Mouse (Mus musculus) lung, embryonic 14.5 days (tissue): ENCODE data around the gene Bcl2a1d. TPM values are rescaled to one million over a fixed set of nuclear protein-coding genes. Genes with fewer than 3 reads are reported as not detected.
A peak's percentile ranks its signal among the peaks of the same experiment; 100 is the strongest.
"Not testable (repeated sequence)": the region's sequence is repeated elsewhere in the genome, so short reads cannot be mapped to it uniquely, and the experiment has no call there.

ENCODE experiments used
- ATAC-seq: fragments of 200-750 bp; cut with Nextera tagmentation; 2 replicates; pipeline ENCODE4 v1.8.0; 2017; ENCODE audit warnings: mild to moderate bottlenecking, moderate TSS enrichment, moderate library complexity; ENCODE audit not compliant: insufficient read depth
- DNase-seq: peaks from one replicate; pipeline ENCODE4 v3.0.0-alpha.2; 2015
- H3K27ac ChIP-seq: fragments of 300-500 bp; sonication (generic); 2 replicates; pipeline ENCODE4 v1.5.1; 2014; ENCODE audit warnings: low read depth, mild to moderate bottlenecking, moderate library complexity
- H3K27me3 ChIP-seq: fragments of 300-500 bp; sonication (generic); 2 replicates; pipeline ENCODE4 v1.6.1; 2014; ENCODE audit warnings: low read length, control low read depth; ENCODE audit not compliant: insufficient read depth
- H3K36me3 ChIP-seq: fragments of 300-500 bp; sonication (generic); 2 replicates; pipeline ENCODE4 v1.6.1; 2014; ENCODE audit warnings: control low read depth; ENCODE audit not compliant: insufficient read depth
- H3K4me1 ChIP-seq: fragments of 300-500 bp; sonication (generic); 2 replicates; pipeline ENCODE4 v1.6.1; 2014; ENCODE audit warnings: antibody characterized with exemption, control low read depth; ENCODE audit not compliant: insufficient read depth
- H3K4me2 ChIP-seq: fragments of 300-500 bp; sonication (generic); 2 replicates; pipeline ENCODE4 v1.6.1; 2014; ENCODE audit warnings: mild to moderate bottlenecking
- H3K4me3 ChIP-seq: fragments of 300-500 bp; sonication (generic); 2 replicates; pipeline ENCODE4 v1.5.1; 2014; ENCODE audit warnings: low read depth, low read length
- H3K9ac ChIP-seq: fragments of 300-500 bp; sonication (generic); 2 replicates; pipeline ENCODE4 v1.6.1; 2014
- H3K9me3 ChIP-seq: fragments of 300-500 bp; sonication (generic); 2 replicates; pipeline ENCODE4 v1.6.1; 2016; ENCODE audit warnings: low read depth, low read length, control low read depth
- CTCF ChIP-seq: IDR thresholded peaks from 2 replicates; pipeline ENCODE4 v1.5.1; 2016; ENCODE audit warnings: antibody characterized with exemption, low read depth
- WGBS: fragments of 180-500 bp; shearing (Covaris S2); extraction: QIAGEN DNeasy Blood & Tissue Kit; methylation state at CpG from one replicate; pipeline ENCODE4 v1.1.7; 2014; 5-methylcytosine and 5-hydroxymethylcytosine counted together
- polyA plus RNA-seq: library from polyadenylated mRNA; unstranded; fragments of >200 nt; fragmentation: Nextera tagmentation; extraction: Ambion mirVana; gene quantifications from 2 replicates; pipeline ENCODE4 v1.2.1, GENCODE M21; 2014

Gene Bcl2a1d
- polyA plus RNA-seq, 1 experiment from 2014 or later, result 1.2 TPM

GRCm38 (mm10) chr9:88709304-88709703 lies 22.4 kb downstream of the Bcl2a1d start:
- Histone ChIP-seq H3K4me1 (no peaks in the 10 kb centered on the region), H3K9me3 (no peaks in the 10 kb centered on the region), H3K36me3 (no peaks in the 10 kb centered on the region), H3K9ac (no peak overlapping the region), H3K4me3 (no peak overlapping the region), H3K27ac (no peak overlapping the region), H3K4me2 (no peak overlapping the region), H3K27me3 (no peaks in the 10 kb centered on the region)
- ATAC-seq (no peak), DNase-seq (no peak)
- no peak for TF ChIP-seq CTCF
- WGBS, result 83% methylated on average over 6 of the region's 6 CpGs

- 57% methylated on average over 4 of the region's 4 CpGs for WGBS
Observed at GRCm38 (mm10) chr9:88706700-88707099, 25.0 kb downstream of the Bcl2a1d start.

GRCm38 (mm10) chr9:88705157-88705556 lies 26.6 kb downstream of the Bcl2a1d start:
- H3K27me3 ChIP-seq, H3K4me3 ChIP-seq, H3K27ac ChIP-seq, ATAC-seq, H3K9ac ChIP-seq, H3K4me1 ChIP-seq, H3K9me3 ChIP-seq, DNase-seq, H3K4me2 ChIP-seq, H3K36me3 ChIP-seq: not testable (repeated sequence)
- WGBS, result 78% methylated on average over 8 of the region's 8 CpGs

More at GRCm38 (mm10) chr9:88706700-88707099, 25.0 kb downstream of the Bcl2a1d start:
- H3K9ac ChIP-seq, result no peak overlapping the region
- no peak overlapping the region for H3K27ac ChIP-seq
- no peaks in the 10 kb centered on the region for H3K4me1 ChIP-seq
- no peaks in the 10 kb centered on the region for H3K27me3 ChIP-seq
- no peak for TF ChIP-seq CTCF
- no peak for ATAC-seq
- H3K9me3 ChIP-seq, result no peaks in the 10 kb centered on the region
- H3K4me2 ChIP-seq, result no peak overlapping the region
- H3K36me3 ChIP-seq, result no peaks in the 10 kb centered on the region
- no peak overlapping the region for H3K4me3 ChIP-seq
- no peak for DNase-seq

- H3K9me3 ChIP-seq, H3K9ac ChIP-seq, H3K4me3 ChIP-seq, H3K4me2 ChIP-seq, DNase-seq, H3K27ac ChIP-seq, H3K27me3 ChIP-seq, H3K4me1 ChIP-seq, H3K36me3 ChIP-seq: not testable (repeated sequence)
- peak; percentile 65; the same call in 1 of the 2 replicates for ATAC-seq
- no CpG with 5 or more reads among the region's 2 CpGs for WGBS
Observed at GRCm38 (mm10) chr9:88698746-88699145, 33.0 kb downstream of the Bcl2a1d start.

GRCm38 (mm10) chr9:88691307-88691706 lies 40.4 kb downstream of the Bcl2a1d start:
- H3K9me3 ChIP-seq, result not testable (repeated sequence)

GRCm38 (mm10) chr9:88689451-88689850 lies 42.3 kb downstream of the Bcl2a1d start:
- not testable (repeated sequence) for ATAC-seq, H3K4me1 ChIP-seq, H3K9ac ChIP-seq, H3K4me3 ChIP-seq, H3K27ac ChIP-seq, H3K36me3 ChIP-seq, DNase-seq, H3K4me2 ChIP-seq, H3K9me3 ChIP-seq, H3K27me3 ChIP-seq
- 73% methylated on average over 3 of the region's 3 CpGs for WGBS

More at GRCm38 (mm10) chr9:88691307-88691706, 40.4 kb downstream of the Bcl2a1d start:
- not testable (repeated sequence) for H3K4me2 ChIP-seq, H3K4me1 ChIP-seq, H3K27me3 ChIP-seq, H3K27ac ChIP-seq, ATAC-seq, H3K36me3 ChIP-seq, H3K9ac ChIP-seq, DNase-seq, H3K4me3 ChIP-seq
- WGBS, result 66% methylated on average over 2 of the region's 2 CpGs

GRCm38 (mm10) chr9:88686719-88687118 lies 45.0 kb downstream of the Bcl2a1d start:
- ATAC-seq, H3K9ac ChIP-seq, DNase-seq: not testable (repeated sequence)

More at GRCm38 (mm10) chr9:88686719-88687118, 45.0 kb downstream of the Bcl2a1d start:
- not testable (repeated sequence) for H3K9me3 ChIP-seq, H3K27me3 ChIP-seq, H3K4me3 ChIP-seq, H3K4me2 ChIP-seq, H3K4me1 ChIP-seq, H3K27ac ChIP-seq, H3K36me3 ChIP-seq
- WGBS, result 81% methylated on average over 1 of the region's 1 CpGs

Other genes with a start within 250 kb of the Bcl2a1d start
- 141 and 151 TPM in 2 replicates for gene Syncrip, start 249.3 kb downstream of the Bcl2a1d start, polyA plus RNA-seq
- gene Zfp949, start 183.9 kb downstream of the Bcl2a1d start, polyA plus RNA-seq, result 7.6 and 8.4 TPM in 2 replicates
- 0.12 TPM in 1 of 2 replicates, not detected in the other for gene Trim43a, start 151.0 kb downstream of the Bcl2a1d start, polyA plus RNA-seq
- gene Mthfsl, start 11.6 kb downstream of the Bcl2a1d start, polyA plus RNA-seq, result 30.6 and 31.6 TPM in 2 replicates
- gene Trim43c, start 107.2 kb upstream of the Bcl2a1d start, polyA plus RNA-seq, result 0.12 and 0.21 TPM in 2 replicates
- gene Bcl2a1a, start 225.0 kb upstream of the Bcl2a1d start, polyA plus RNA-seq, result 1.9 and 3.8 TPM in 2 replicates